Mouse (Mus musculus) spleen, postnatal 10 days (tissue): ENCODE data around the gene Daglb.

Source experiments
- DNase-seq, 2 experiments: peaks; one replicate each; pipeline ENCODE4 v3.0.0; 2021 to 2022; ENCODE audit warnings: low spot score in 2 of 2

Gene Daglb

GRCm38 (mm10) chr5:143518045-143518591 is 53.7 kb downstream of the Daglb start:
- DNase-seq = no peak

- no peak for DNase-seq
Observed at GRCm38 (mm10) chr5:143520415-143520814, 56.0 kb downstream of the Daglb start.

GRCm38 (mm10) chr5:143522882-143523281 is 58.5 kb downstream of the Daglb start:
- DNase-seq = no peak

GRCm38 (mm10) chr5:143525454-143526225 is 61.3 kb downstream of the Daglb start:
- DNase-seq = no peak

GRCm38 (mm10) chr5:143526698-143527331 is 62.4 kb downstream of the Daglb start:
- peak; percentile 54 to 60 for DNase-seq

GRCm38 (mm10) chr5:143527486-143528307 is 63.3 kb downstream of the Daglb start, which contains the start of gene Rac1:
Gene Rac1, minus strand, starts transcription at chr5:143528036.
- DNase-seq = peak; percentile 89 to 95

- peak in 1 of 2 experiments; percentile 37 for DNase-seq
Observed at GRCm38 (mm10) chr5:143528308-143528683, 63.9 kb downstream of the Daglb start.

- no peak for DNase-seq
Observed at GRCm38 (mm10) chr5:143530715-143531114, 66.3 kb downstream of the Daglb start.

GRCm38 (mm10) chr5:143534922-143535321 is 70.5 kb downstream of the Daglb start:
- no peak for DNase-seq

GRCm38 (mm10) chr5:143537022-143537421 is 72.6 kb downstream of the Daglb start:
- no peak for DNase-seq

GRCm38 (mm10) chr5:143539111-143539510 is 74.7 kb downstream of the Daglb start:
- DNase-seq = no peak

- peak; percentile 88 to 89 for DNase-seq
Observed at GRCm38 (mm10) chr5:143547384-143547783, 83.0 kb downstream of the Daglb start.

GRCm38 (mm10) chr5:143547866-143548265 is 83.5 kb downstream of the Daglb start:
- no peak for DNase-seq

- peak; percentile 97 to 98 for DNase-seq
Observed at GRCm38 (mm10) chr5:143548401-143548846, 84.0 kb downstream of the Daglb start.

GRCm38 (mm10) chr5:143548922-143549321 is 84.5 kb downstream of the Daglb start:
- DNase-seq = peak in 1 of 2 experiments; percentile 43

GRCm38 (mm10) chr5:143552911-143553310 is 88.5 kb downstream of the Daglb start:
- no peak for DNase-seq

GRCm38 (mm10) chr5:143555233-143555632 is 90.8 kb downstream of the Daglb start:
- DNase-seq = no peak
